Mouse (Mus musculus) ES-E14 (cell line): ENCODE measurements around the gene Iqschfp.

Experiments
- HCFC1 ChIP-seq: IDR thresholded peaks from 2 replicates; pipeline ENCODE4 v1.6.1; 2012; ENCODE audit warnings: low read length, inconsistent platforms, borderline replicate concordance; ENCODE audit not compliant: insufficient read depth
- ZC3H11A ChIP-seq: IDR thresholded peaks from 2 replicates; pipeline ENCODE4 v1.6.1; 2012; ENCODE audit warnings: low read depth, mild to moderate bottlenecking, inconsistent platforms, low read length, borderline replicate concordance
- ZNF384 ChIP-seq: IDR thresholded peaks from 2 replicates; pipeline ENCODE4 v1.6.1; 2012; ENCODE audit warnings: low read depth, low read length, inconsistent platforms

DNA sequence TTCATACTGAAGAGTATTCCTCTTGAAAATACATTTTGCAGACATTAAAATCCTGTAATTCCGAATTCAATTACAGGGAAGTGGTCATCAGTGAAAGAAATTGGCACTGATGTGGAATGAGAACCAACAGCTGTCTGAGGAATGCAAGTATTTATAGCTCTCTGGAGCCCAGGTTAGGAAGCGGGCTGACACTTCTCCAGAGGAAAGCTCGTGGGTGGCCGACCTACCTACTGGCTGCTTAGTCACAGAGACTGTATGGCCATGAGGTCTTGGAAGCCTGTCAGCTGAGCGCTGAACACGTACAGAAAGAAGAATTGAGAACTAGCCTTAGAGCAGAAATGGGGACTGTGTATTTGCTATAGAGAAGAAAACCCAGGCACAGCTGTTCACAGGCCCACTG lies 718.0 kb downstream of the Iqschfp start:
- TF ChIP-seq HCFC1: no peak
- no peak for TF ChIP-seq ZC3H11A
- no peak for TF ChIP-seq ZNF384
